Mouse (Mus musculus) B cell, adult 67 days (primary cell): Measurements from ENCODE around the gene Vpreb2. TPM values are rescaled to one million over a fixed set of nuclear protein-coding genes. Genes with fewer than 3 reads are reported as not detected.

Source experiments
- total RNA-seq, 2 experiments: library from RNA; stranded (reverse); gene quantifications; 4 replicates each; pipeline ENCODE4 v1.2.4; 2023

Vpreb2 gene
- not detected for total RNA-seq

GRCm38 (mm10) chr16:17980128-17980527 is at the start of gene Vpreb2:
Gene Vpreb2, plus strand, starts transcription at chr16:17980428.

Other genes starting within 250 kb of the Vpreb2 start
- 100 to 1,000 TPM; 132 to 138 TPM for gene Med15, start 247.5 kb upstream of the Vpreb2 start, total RNA-seq
- 10 to 100 TPM; 15.6 to 15.8 TPM for gene Klhl22, start 220.8 kb upstream of the Vpreb2 start, total RNA-seq
- gene Scarf2, start 183.1 kb upstream of the Vpreb2 start, total RNA-seq: under 1 TPM in 1 of 2 experiments, not detected in 1; 0.17 TPM
- not detected for gene B830017H08Rik, start 147.3 kb upstream of the Vpreb2 start, total RNA-seq
- 10 to 100 TPM; 14.3 to 19.8 TPM for gene Car15, start 142.1 kb upstream of the Vpreb2 start, total RNA-seq
- 1 to 10 TPM; 2.9 to 3.4 TPM for gene Gm20518, start 88.8 kb upstream of the Vpreb2 start, total RNA-seq
- gene Tssk1, start 86.2 kb upstream of the Vpreb2 start, total RNA-seq: not detected
- 10 to 100 TPM; 68.9 to 73.3 TPM for gene Dgcr2, start 81.9 kb upstream of the Vpreb2 start, total RNA-seq
- gene Tssk2, start 81.8 kb upstream of the Vpreb2 start, total RNA-seq: not detected
- 10 to 100 TPM; 61.7 to 71.5 TPM for gene Ess2, start 69.1 kb upstream of the Vpreb2 start, total RNA-seq
- not detected for gene Gsc2, start 65.4 kb upstream of the Vpreb2 start, total RNA-seq
- 10 to 100 TPM; 25.5 to 35.3 TPM for gene Slc25a1, start 52.2 kb upstream of the Vpreb2 start, total RNA-seq
- 10 to 100 TPM; 16.0 to 19.9 TPM for gene Dgcr6, start 72.4 kb downstream of the Vpreb2 start, total RNA-seq
- gene Prodh, start 109.8 kb downstream of the Vpreb2 start, total RNA-seq: 10 to 100 TPM in 1 of 2 experiments, 1 to 10 TPM in 1; 8.1 to 13.0 TPM
- not detected for gene Rtn4r, start 147.2 kb downstream of the Vpreb2 start, total RNA-seq
- gene Ccdc188, start 237.5 kb downstream of the Vpreb2 start, total RNA-seq: not detected